Mouse (Mus musculus): ENCODE data around the gene Ppp1r26. TPM values are rescaled to one million over a fixed set of nuclear protein-coding genes. Genes with fewer than 3 reads are reported as not detected.

Gene Ppp1r26
- polyA plus RNA-seq, 1 experiment, result not detected

- TF ChIP-seq GATA1 (IDR thresholded peaks at IDR 0.05; ENCODE audit: low read length), result no peak
Observed at GRCm38 (mm10) chr2:28427226-28427625, 19.4 kb upstream of the Ppp1r26 start.

- TF ChIP-seq GATA1 (IDR thresholded peaks at IDR 0.05; ENCODE audit: low read length), result no peak
Observed at GRCm38 (mm10) chr2:28430846-28431245, 15.8 kb upstream of the Ppp1r26 start.

GRCm38 (mm10) chr2:28432811-28433210, 13.8 kb upstream of the Ppp1r26 start:
- TF ChIP-seq GATA1 (IDR thresholded peaks at IDR 0.05; ENCODE audit: low read length), result no peak

- TF ChIP-seq GATA1 (IDR thresholded peaks at IDR 0.05; ENCODE audit: low read length), result no peak
Observed at GRCm38 (mm10) chr2:28433512-28433911, 13.1 kb upstream of the Ppp1r26 start.

GRCm38 (mm10) chr2:28435401-28435800, 11.2 kb upstream of the Ppp1r26 start:
- no peak for TF ChIP-seq GATA1 (IDR thresholded peaks at IDR 0.05; ENCODE audit: low read length)

GRCm38 (mm10) chr2:28440842-28441241, 5.8 kb upstream of the Ppp1r26 start:
- TF ChIP-seq GATA1 (IDR thresholded peaks at IDR 0.05; ENCODE audit: low read length), result no peak

GRCm38 (mm10) chr2:28445082-28445481, 1.5 kb upstream of the Ppp1r26 start:
- no peak for TF ChIP-seq GATA1 (IDR thresholded peaks at IDR 0.05; ENCODE audit: low read length)

GRCm38 (mm10) chr2:28446181-28446514, 452 bp upstream of the Ppp1r26 start:
- TF ChIP-seq GATA1 (IDR thresholded peaks at IDR 0.05; ENCODE audit: low read length), result no peak

GRCm38 (mm10) chr2:28447315-28447670, 693 bp downstream of the Ppp1r26 start:
- TF ChIP-seq GATA1 (IDR thresholded peaks at IDR 0.05; ENCODE audit: low read length), result no peak

GRCm38 (mm10) chr2:28451663-28452062, 5.1 kb downstream of the Ppp1r26 start:
- no peak for TF ChIP-seq GATA1 (IDR thresholded peaks at IDR 0.05; ENCODE audit: low read length)

- TF ChIP-seq GATA1 (IDR thresholded peaks at IDR 0.05; ENCODE audit: low read length), result no peak
Observed at GRCm38 (mm10) chr2:28453539-28453938, 6.9 kb downstream of the Ppp1r26 start.

GRCm38 (mm10) chr2:28456616-28457015, 10.0 kb downstream of the Ppp1r26 start:
- TF ChIP-seq GATA1 (IDR thresholded peaks at IDR 0.05; ENCODE audit: low read length), result no peak

GRCm38 (mm10) chr2:28463919-28464318, 17.3 kb downstream of the Ppp1r26 start:
- TF ChIP-seq GATA1 (IDR thresholded peaks at IDR 0.05; ENCODE audit: low read length), result no peak

GRCm38 (mm10) chr2:28464919-28465318, 18.3 kb downstream of the Ppp1r26 start:
- TF ChIP-seq GATA1 (IDR thresholded peaks at IDR 0.05; ENCODE audit: low read length), result no peak

- no peak for TF ChIP-seq GATA1 (IDR thresholded peaks at IDR 0.05; ENCODE audit: low read length)
Observed at GRCm38 (mm10) chr2:28465836-28466518, 19.4 kb downstream of the Ppp1r26 start, which contains the start of gene 1700007K13Rik. TSS of gene 1700007K13Rik (minus strand) at chr2:28466332.

- TF ChIP-seq GATA1 (IDR thresholded peaks at IDR 0.05; ENCODE audit: low read length), result no peak
Observed at GRCm38 (mm10) chr2:28467860-28468485, 21.4 kb downstream of the Ppp1r26 start, which contains the start of gene Mrps2. TSS of gene Mrps2 (plus strand) at chr2:28468066.

All from G1E-ER4 (cell line).